Mouse (Mus musculus) spleen, postnatal 4 days (tissue): ENCODE results near the gene Dync1i2.

ENCODE experiments used
- DNase-seq, 2 experiments: peaks; one replicate each; pipeline ENCODE4 v3.0.0; 2022; ENCODE audit warnings: low spot score in 2 of 2

Gene Dync1i2

GRCm38 (mm10) chr2:71203819-71204432 lies 7.6 kb upstream of the Dync1i2 start:
- no peak for DNase-seq

- no peak for DNase-seq
Measured at GRCm38 (mm10) chr2:71209041-71209755, 2.3 kb upstream of the Dync1i2 start.

- no peak for DNase-seq
Measured at GRCm38 (mm10) chr2:71211096-71211495, 410 bp upstream of the Dync1i2 start.

- DNase-seq: no peak
Measured at GRCm38 (mm10) chr2:71212360-71212726, 837 bp downstream of the Dync1i2 start.

- no peak for DNase-seq
Measured at GRCm38 (mm10) chr2:71221020-71221419, 9.5 kb downstream of the Dync1i2 start.

- no peak for DNase-seq
Measured at GRCm38 (mm10) chr2:71227398-71227797, 15.9 kb downstream of the Dync1i2 start.

- DNase-seq: no peak
Measured at GRCm38 (mm10) chr2:71229603-71230002, 18.1 kb downstream of the Dync1i2 start.

GRCm38 (mm10) chr2:71231951-71232350 lies 20.4 kb downstream of the Dync1i2 start:
- DNase-seq: no peak

GRCm38 (mm10) chr2:71232976-71233375 lies 21.5 kb downstream of the Dync1i2 start:
- DNase-seq: no peak

GRCm38 (mm10) chr2:71235420-71235819 lies 23.9 kb downstream of the Dync1i2 start:
- no peak for DNase-seq

- DNase-seq: no peak
Measured at GRCm38 (mm10) chr2:71236009-71236408, 24.5 kb downstream of the Dync1i2 start.

GRCm38 (mm10) chr2:71241505-71241904 lies 30.0 kb downstream of the Dync1i2 start:
- no peak for DNase-seq

- DNase-seq: no peak
Measured at GRCm38 (mm10) chr2:71242180-71242579, 30.7 kb downstream of the Dync1i2 start.

- no peak for DNase-seq
Measured at GRCm38 (mm10) chr2:71243058-71243672, 31.7 kb downstream of the Dync1i2 start.

GRCm38 (mm10) chr2:71244807-71245206 lies 33.3 kb downstream of the Dync1i2 start:
- no peak for DNase-seq

GRCm38 (mm10) chr2:71245416-71245815 lies 33.9 kb downstream of the Dync1i2 start:
- no peak for DNase-seq

GRCm38 (mm10) chr2:71246096-71246495 lies 34.6 kb downstream of the Dync1i2 start:
- DNase-seq: no peak

- DNase-seq: no peak
Measured at GRCm38 (mm10) chr2:71248071-71248470, 36.6 kb downstream of the Dync1i2 start.

- DNase-seq: no peak
Measured at GRCm38 (mm10) chr2:71250841-71251240, 39.3 kb downstream of the Dync1i2 start.

- no peak for DNase-seq
Measured at GRCm38 (mm10) chr2:71254836-71255235, 43.3 kb downstream of the Dync1i2 start.

GRCm38 (mm10) chr2:71256581-71256980 lies 45.1 kb downstream of the Dync1i2 start:
- no peak for DNase-seq

- no peak for DNase-seq
Measured at GRCm38 (mm10) chr2:71264585-71264984, 53.1 kb downstream of the Dync1i2 start.

GRCm38 (mm10) chr2:71268691-71269090 lies 57.2 kb downstream of the Dync1i2 start:
- no peak for DNase-seq
